Mouse (Mus musculus): ENCODE measurements around the gene Zbtb33.

GRCm38 (mm10) chrX:38237731-38238130 lies 48.1 kb downstream of the Zbtb33 start:
- TF ChIP-seq CTCF (IDR thresholded peaks at IDR 0.05): peak; percentile 77
- no peak for TF ChIP-seq EP300 (IDR thresholded peaks at IDR 0.05)
